Comparison of ENCODE assay signal across 8 mouse cellular contexts in the genomic region with DNA sequence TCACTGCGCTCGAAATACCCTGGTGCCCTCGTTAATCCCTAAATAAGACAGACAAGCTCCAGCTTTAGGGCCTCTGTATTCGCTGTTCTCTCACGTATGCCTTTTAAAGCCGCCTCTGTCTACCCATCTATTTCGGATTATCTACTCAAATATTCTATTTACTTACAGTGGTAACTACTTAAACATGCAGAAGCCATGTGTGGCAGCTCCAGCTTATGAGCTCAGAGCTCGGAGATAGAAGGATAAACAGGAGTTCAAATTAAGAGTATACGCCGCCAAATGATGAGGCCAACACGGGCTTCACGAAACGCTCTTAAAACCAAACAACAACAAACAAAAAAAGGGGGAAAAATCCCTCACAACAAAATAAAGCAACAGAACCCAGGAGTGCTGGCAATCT. TPM values are rescaled to one million over a fixed set of nuclear protein-coding genes. Genes with fewer than 3 reads are reported as not detected.
DNase-seq lines count a peak whose midpoint lies in the region; ATAC-seq lines count a peak whose summit lies in the region.

No protein-coding gene starts in this region.

- H3K27me3 ChIP-seq in heart, embryonic 16.5 days (ENCODE audit: control insufficient read depth, insufficient read depth, low read length), result no peaks in the 10 kb centered on the region
- peaks cover 21% of the 10 kb centered on the region for H3K27me3 ChIP-seq in hindbrain, embryonic 13.5 days
- no peaks in the 10 kb centered on the region; the same call in 1 of the 2 replicates for H3K27me3 ChIP-seq in midbrain, embryonic 11.5 days (ENCODE audit: control insufficient read depth, insufficient read depth, low read length)

- H3K27ac ChIP-seq in heart, embryonic 16.5 days (ENCODE audit: low read length), result peak overlapping the region; percentile 87
- H3K27ac ChIP-seq in hindbrain, embryonic 13.5 days, result peak overlapping the region; percentile 80
- H3K27ac ChIP-seq in midbrain, embryonic 11.5 days (ENCODE audit: low read depth, low read length), result no peak overlapping the region

- H3K36me3 ChIP-seq in heart, embryonic 16.5 days (ENCODE audit: control insufficient read depth, insufficient read depth), result peaks cover 8% of the 10 kb centered on the region; the same call in 1 of the 2 replicates
- H3K36me3 ChIP-seq in hindbrain, embryonic 13.5 days, result peaks cover 19% of the 10 kb centered on the region
- H3K36me3 ChIP-seq in midbrain, embryonic 11.5 days (ENCODE audit: control insufficient read depth, insufficient read depth, low read length), result no peaks in the 10 kb centered on the region

- peak overlapping the region; percentile 92 for H3K9ac ChIP-seq in heart, embryonic 16.5 days (ENCODE audit: low read length)
- H3K9ac ChIP-seq in hindbrain, embryonic 13.5 days, result peak overlapping the region; percentile 77
- peak overlapping the region; percentile 87 for H3K9ac ChIP-seq in midbrain, embryonic 11.5 days (ENCODE audit: low read length)

- ATAC-seq in heart, embryonic 16.5 days (replicated peaks; ENCODE audit: extremely low read depth, insufficient read depth, low FRiP score), result no peak
- ATAC-seq in activated CD4-positive, CD25-positive, alpha-beta regulatory T cell, adult 4 months, result peak; percentile 8
- ATAC-seq in hindbrain, embryonic 13.5 days (ENCODE audit: low FRiP score), result no peak
- ATAC-seq in midbrain, embryonic 11.5 days (ENCODE audit: low FRiP score), result peak; percentile 49; the same call in 1 of the 2 replicates

- WGBS in heart, embryonic 16.5 days, result 2% methylated on average over 13 of the region's 13 CpGs
- 3% methylated on average over 13 of the region's 13 CpGs for WGBS in hindbrain, embryonic 13.5 days
- 1% methylated on average over 13 of the region's 13 CpGs for WGBS in midbrain, embryonic 11.5 days

- H3K4me2 ChIP-seq in heart, embryonic 16.5 days (ENCODE audit: low read depth, low read length), result peak overlapping the region; percentile 69
- peak overlapping the region; percentile 70 for H3K4me2 ChIP-seq in hindbrain, embryonic 13.5 days
- H3K4me2 ChIP-seq in midbrain, embryonic 11.5 days, result peak overlapping the region; percentile 78

- DNase-seq in heart, adult 18-20 months, result no peak
- no peak for DNase-seq in midbrain, embryonic 11.5 days (ENCODE audit: low spot score, missing footprints)
- DNase-seq in thymus, postnatal 14 days, result no peak
- DNase-seq in adrenal gland, postnatal 36 days, result no peak
- no peak for DNase-seq in natural killer cell, adult 2 months (ENCODE audit: low spot score in 2 of 2)

- H3K4me3 ChIP-seq in heart, embryonic 16.5 days (ENCODE audit: low read length), result peak overlapping the region; percentile 91
- peak overlapping the region; percentile 75 for H3K4me3 ChIP-seq in hindbrain, embryonic 13.5 days
- H3K4me3 ChIP-seq in midbrain, embryonic 11.5 days (ENCODE audit: low read depth, low read length), result peak overlapping the region; percentile 75

- no peaks in the 10 kb centered on the region for H3K9me3 ChIP-seq in heart, embryonic 16.5 days (replicated peaks; ENCODE audit: control insufficient read depth, low read length)
- no peaks in the 10 kb centered on the region for H3K9me3 ChIP-seq in hindbrain, embryonic 13.5 days
- no peaks in the 10 kb centered on the region for H3K9me3 ChIP-seq in midbrain, embryonic 11.5 days (ENCODE audit: control insufficient read depth, low read length)

- H3K4me1 ChIP-seq in heart, embryonic 16.5 days (ENCODE audit: control insufficient read depth, insufficient read depth, low read length), result peaks cover 7% of the 10 kb centered on the region
- H3K4me1 ChIP-seq in hindbrain, embryonic 13.5 days (replicated peaks), result peaks cover 21% of the 10 kb centered on the region
- peaks cover 6% of the 10 kb centered on the region for H3K4me1 ChIP-seq in midbrain, embryonic 11.5 days (ENCODE audit: control insufficient read depth, insufficient read depth, low read length)

RNA-seq across cellular contexts. Expression of a gene that starts 0.5 kb away (rescaled TPM):
- polyA plus RNA-seq in heart, embryonic 16.5 days (2015; fragmentation: Nextera tagmentation; extraction: Ambion mirVana), result 25.2 and 25.8 TPM in 2 replicates
- 10 to 100 TPM; 22.2 to 25.9 TPM for total RNA-seq in heart, adult 18-20 months (2021)
- polyA plus RNA-seq in activated CD4-positive, CD25-positive, alpha-beta regulatory T cell, adult 4 months (2017; shearing (Covaris generic)), result 10 to 100 TPM; 52.6 to 54.9 TPM
- 22.5 and 25.2 TPM in 2 replicates for polyA plus RNA-seq in hindbrain, embryonic 13.5 days (2015; fragmentation: Nextera tagmentation; extraction: Ambion mirVana)
- 14.6 and 16.4 TPM in 2 replicates for polyA plus RNA-seq in midbrain, embryonic 11.5 days (2014; fragmentation: Nextera tagmentation; extraction: Ambion mirVana)
- 10 to 100 TPM; 34.5 to 39.7 TPM for total RNA-seq in adrenal gland, postnatal 36 days (2021)

RNA-seq across cellular contexts. Expression of a gene that starts 12.2 kb away (rescaled TPM):
- polyA plus RNA-seq in heart, embryonic 16.5 days (2015; fragmentation: Nextera tagmentation; extraction: Ambion mirVana), result 3.2 and 3.9 TPM in 2 replicates
- under 1 TPM; 0.35 to 0.54 TPM for total RNA-seq in heart, adult 18-20 months (2021)
- polyA plus RNA-seq in activated CD4-positive, CD25-positive, alpha-beta regulatory T cell, adult 4 months (2017; shearing (Covaris generic)), result 1 to 10 TPM in 1 of 2 experiments, under 1 TPM in 1; 0.82 to 1.4 TPM
- polyA plus RNA-seq in hindbrain, embryonic 13.5 days (2015; fragmentation: Nextera tagmentation; extraction: Ambion mirVana), result 4.0 and 4.2 TPM in 2 replicates
- polyA plus RNA-seq in midbrain, embryonic 11.5 days (2014; fragmentation: Nextera tagmentation; extraction: Ambion mirVana), result 6.6 and 7.6 TPM in 2 replicates
- under 1 TPM; 0.79 to 0.89 TPM for total RNA-seq in adrenal gland, postnatal 36 days (2021)

RNA-seq across cellular contexts. Expression of a gene that starts 15.3 kb away (rescaled TPM):
- 1.5 and 1.7 TPM in 2 replicates for polyA plus RNA-seq in heart, embryonic 16.5 days (2015; fragmentation: Nextera tagmentation; extraction: Ambion mirVana)
- under 1 TPM; 0.44 to 0.52 TPM for total RNA-seq in heart, adult 18-20 months (2021)
- polyA plus RNA-seq in activated CD4-positive, CD25-positive, alpha-beta regulatory T cell, adult 4 months (2017; shearing (Covaris generic)), result not detected
- polyA plus RNA-seq in hindbrain, embryonic 13.5 days (2015; fragmentation: Nextera tagmentation; extraction: Ambion mirVana), result 4.2 and 4.6 TPM in 2 replicates
- polyA plus RNA-seq in midbrain, embryonic 11.5 days (2014; fragmentation: Nextera tagmentation; extraction: Ambion mirVana), result 2.6 and 2.7 TPM in 2 replicates
- total RNA-seq in adrenal gland, postnatal 36 days (2021), result 1 to 10 TPM in 1 of 2 experiments, under 1 TPM in 1; 0.96 to 1.4 TPM

RNA-seq across cellular contexts. Expression of a gene that starts 25.7 kb away (rescaled TPM):
- polyA plus RNA-seq in heart, embryonic 16.5 days (2015; fragmentation: Nextera tagmentation; extraction: Ambion mirVana), result 1.9 and 2.2 TPM in 2 replicates
- 1 to 10 TPM in 1 of 2 experiments, under 1 TPM in 1; 0.79 to 1.3 TPM for total RNA-seq in heart, adult 18-20 months (2021)
- polyA plus RNA-seq in activated CD4-positive, CD25-positive, alpha-beta regulatory T cell, adult 4 months (2017; shearing (Covaris generic)), result not detected
- 9.9 and 10.0 TPM in 2 replicates for polyA plus RNA-seq in hindbrain, embryonic 13.5 days (2015; fragmentation: Nextera tagmentation; extraction: Ambion mirVana)
- 3.9 and 4.2 TPM in 2 replicates for polyA plus RNA-seq in midbrain, embryonic 11.5 days (2014; fragmentation: Nextera tagmentation; extraction: Ambion mirVana)
- 1 to 10 TPM; 2.1 to 2.6 TPM for total RNA-seq in adrenal gland, postnatal 36 days (2021)

RNA-seq across cellular contexts. Expression of a gene that starts 26.2 kb away (rescaled TPM):
- polyA plus RNA-seq in heart, embryonic 16.5 days (2015; fragmentation: Nextera tagmentation; extraction: Ambion mirVana), result not detected in 2 replicates
- not detected for total RNA-seq in heart, adult 18-20 months (2021)
- not detected for polyA plus RNA-seq in activated CD4-positive, CD25-positive, alpha-beta regulatory T cell, adult 4 months (2017; shearing (Covaris generic))
- polyA plus RNA-seq in hindbrain, embryonic 13.5 days (2015; fragmentation: Nextera tagmentation; extraction: Ambion mirVana), result not detected in 2 replicates
- polyA plus RNA-seq in midbrain, embryonic 11.5 days (2014; fragmentation: Nextera tagmentation; extraction: Ambion mirVana), result not detected in 2 replicates
- not detected for total RNA-seq in adrenal gland, postnatal 36 days (2021)

Comparison
In these comparisons a context has a peak if more than half of its experiments do, and no peak if none do; other contexts are left out.
1. ATAC-seq: peak in activated CD4-positive, CD25-positive, alpha-beta regulatory T cell, adult 4 months (single experiment) and midbrain, embryonic 11.5 days (single experiment); none in heart, embryonic 16.5 days (single experiment) and hindbrain, embryonic 13.5 days (single experiment).
2. Peak in every context shown above with its lines, with median percentiles within 50 percentile points of each other: H3K4me2 ChIP-seq, H3K4me3 ChIP-seq and H3K9ac ChIP-seq.